Mouse (Mus musculus): ENCODE data around the gene Nfe2l2. TPM values are rescaled to one million over a fixed set of nuclear protein-coding genes. Genes with fewer than 3 reads are reported as not detected.
"Not testable (repeated sequence)": the region's sequence is repeated elsewhere in the genome, so short reads cannot be mapped to it uniquely, and the experiment has no call there.

The Nfe2l2 gene
- polyA plus RNA-seq, 1 experiment from 2014 or later: 73.9 TPM

- H3K27ac ChIP-seq (ENCODE audit: low read depth): no peak overlapping the region
- DNase-seq (no peak), ATAC-seq (ENCODE audit: insufficient read depth) (0 out of 2 replicates have a peak, but pooled peaks have one; percentile 23)
- H3K4me1 ChIP-seq (ENCODE audit: insufficient read depth): peaks cover 4% of the 10 kb centered on the region; the same call in 1 of the 2 replicates
- H3K36me3 ChIP-seq (ENCODE audit: insufficient read depth): no peaks in the 10 kb centered on the region
- H3K9ac ChIP-seq: no peak overlapping the region
- H3K27me3 ChIP-seq (ENCODE audit: insufficient read depth, low read length): no peaks in the 10 kb centered on the region
- no peaks in the 10 kb centered on the region for H3K9me3 ChIP-seq (ENCODE audit: low read depth, low read length)
- H3K4me2 ChIP-seq: no peak overlapping the region
- TF ChIP-seq CTCF (IDR thresholded peaks at IDR 0.05; ENCODE audit: low read depth): no peak
- H3K4me3 ChIP-seq (ENCODE audit: low read depth, low read length): no peak overlapping the region
These were observed 67.1 kb downstream of the Nfe2l2 start for GRCm38 (mm10) chr2:75637361-75637760.

GRCm38 (mm10) chr2:75637055-75637304 lies 67.5 kb downstream of the Nfe2l2 start:
- H3K27me3 ChIP-seq (ENCODE audit: insufficient read depth, low read length); H3K36me3 ChIP-seq (ENCODE audit: insufficient read depth); H3K9ac ChIP-seq; H3K4me1 ChIP-seq (ENCODE audit: insufficient read depth); H3K9me3 ChIP-seq (ENCODE audit: low read depth, low read length); H3K4me3 ChIP-seq (ENCODE audit: low read depth, low read length); H3K4me2 ChIP-seq; ATAC-seq (ENCODE audit: insufficient read depth); DNase-seq; H3K27ac ChIP-seq (ENCODE audit: low read depth): not testable (repeated sequence)
- WGBS: 83% methylated on average over 2 of the region's 2 CpGs

GRCm38 (mm10) chr2:75636261-75637054 lies 68.0 kb downstream of the Nfe2l2 start:
- H3K4me2 ChIP-seq: no peak overlapping the region

GRCm38 (mm10) chr2:75634431-75634830 lies 70.0 kb downstream of the Nfe2l2 start:
- H3K9ac ChIP-seq; H3K36me3 ChIP-seq (ENCODE audit: insufficient read depth); ATAC-seq (ENCODE audit: insufficient read depth); H3K4me3 ChIP-seq (ENCODE audit: low read depth, low read length); H3K27ac ChIP-seq (ENCODE audit: low read depth); H3K27me3 ChIP-seq (ENCODE audit: insufficient read depth, low read length); H3K9me3 ChIP-seq (ENCODE audit: low read depth, low read length); H3K4me1 ChIP-seq (ENCODE audit: insufficient read depth); DNase-seq; H3K4me2 ChIP-seq: not testable (repeated sequence)
- WGBS: 87% methylated on average over 14 of the region's 14 CpGs

More at GRCm38 (mm10) chr2:75636261-75637054, 68.0 kb downstream of the Nfe2l2 start:
- peaks cover 4% of the 10 kb centered on the region; the same call in 1 of the 2 replicates for H3K4me1 ChIP-seq (ENCODE audit: insufficient read depth)
- H3K27me3 ChIP-seq (ENCODE audit: insufficient read depth, low read length): no peaks in the 10 kb centered on the region
- H3K4me3 ChIP-seq (ENCODE audit: low read depth, low read length): no peak overlapping the region
- no peak for ATAC-seq (ENCODE audit: insufficient read depth)
- no peak overlapping the region for H3K27ac ChIP-seq (ENCODE audit: low read depth)
- WGBS: 53% methylated on average over 6 of the region's 6 CpGs
- no peaks in the 10 kb centered on the region for H3K9me3 ChIP-seq (ENCODE audit: low read depth, low read length)
- no peak overlapping the region for H3K9ac ChIP-seq
- peak; percentile 43 for DNase-seq
- peak; percentile 59 for TF ChIP-seq CTCF (IDR thresholded peaks at IDR 0.05; ENCODE audit: low read depth)
- H3K36me3 ChIP-seq (ENCODE audit: insufficient read depth): no peaks in the 10 kb centered on the region

GRCm38 (mm10) chr2:75633784-75634183 lies 70.7 kb downstream of the Nfe2l2 start:
- peaks cover 4% of the 10 kb centered on the region; the same call in 1 of the 2 replicates for H3K4me1 ChIP-seq (ENCODE audit: insufficient read depth)
- DNase-seq (peak; percentile 40), ATAC-seq (ENCODE audit: insufficient read depth) (peak; percentile 75)
- 50% methylated on average over 5 of the region's 5 CpGs for WGBS
- peak overlapping the region; percentile 33; the same call in 1 of the 2 replicates for H3K27ac ChIP-seq (ENCODE audit: low read depth)
- H3K9ac ChIP-seq: no peak overlapping the region
- no peaks in the 10 kb centered on the region for H3K9me3 ChIP-seq (ENCODE audit: low read depth, low read length)
- H3K27me3 ChIP-seq (ENCODE audit: insufficient read depth, low read length): no peaks in the 10 kb centered on the region
- H3K4me2 ChIP-seq: 0 out of 2 replicates have a peak overlapping the region, but pooled peaks have one; percentile 0
- H3K4me3 ChIP-seq (ENCODE audit: low read depth, low read length): no peak overlapping the region
- H3K36me3 ChIP-seq (ENCODE audit: insufficient read depth): no peaks in the 10 kb centered on the region
- no peak for TF ChIP-seq CTCF (IDR thresholded peaks at IDR 0.05; ENCODE audit: low read depth)

GRCm38 (mm10) chr2:75633381-75633780 lies 71.1 kb downstream of the Nfe2l2 start:
- Histone ChIP-seq H3K36me3 (ENCODE audit: insufficient read depth) (no peaks in the 10 kb centered on the region), H3K9me3 (ENCODE audit: low read depth, low read length) (no peaks in the 10 kb centered on the region), H3K27me3 (ENCODE audit: insufficient read depth, low read length) (no peaks in the 10 kb centered on the region), H3K4me3 (ENCODE audit: low read depth, low read length) (no peak overlapping the region), H3K4me2 (0 out of 2 replicates have a peak overlapping the region, but pooled peaks have one; percentile 0), H3K4me1 (ENCODE audit: insufficient read depth) (peaks cover 4% of the 10 kb centered on the region; the same call in 1 of the 2 replicates), H3K27ac (ENCODE audit: low read depth) (peak overlapping the region; percentile 33; the same call in 1 of the 2 replicates), H3K9ac (no peak overlapping the region)
- TF ChIP-seq CTCF (IDR thresholded peaks at IDR 0.05; ENCODE audit: low read depth): no peak
- DNase-seq (no peak), ATAC-seq (ENCODE audit: insufficient read depth) (peak; percentile 13; the same call in 1 of the 2 replicates)
- 55% methylated on average over 6 of the region's 6 CpGs for WGBS

GRCm38 (mm10) chr2:75632721-75633181 lies 71.7 kb downstream of the Nfe2l2 start:
- Histone ChIP-seq H3K36me3 (ENCODE audit: insufficient read depth) (no peaks in the 10 kb centered on the region), H3K9me3 (ENCODE audit: low read depth, low read length) (no peaks in the 10 kb centered on the region), H3K4me1 (ENCODE audit: insufficient read depth) (peaks cover 4% of the 10 kb centered on the region; the same call in 1 of the 2 replicates), H3K4me2 (no peak overlapping the region), H3K9ac (no peak overlapping the region), H3K27me3 (ENCODE audit: insufficient read depth, low read length) (no peaks in the 10 kb centered on the region), H3K27ac (ENCODE audit: low read depth) (no peak overlapping the region), H3K4me3 (ENCODE audit: low read depth, low read length) (no peak overlapping the region)
- TF ChIP-seq CTCF (IDR thresholded peaks at IDR 0.05; ENCODE audit: low read depth): no peak
- 74% methylated on average over 12 of the region's 12 CpGs for WGBS
- no peak for ATAC-seq (ENCODE audit: insufficient read depth)
- no peak for DNase-seq

All from lung, embryonic 14.5 days (tissue).